Mouse (Mus musculus) myocyte (in vitro differentiated cells): Measurements from ENCODE around the gene Myog.

ENCODE experiments used
- CEBPB ChIP-seq: IDR thresholded peaks from 2 replicates; pipeline ENCODE4 v1.6.1; 2011; ENCODE audit warnings: mild to moderate bottlenecking, moderate library complexity; ENCODE audit not compliant: poor library complexity, insufficient read depth, severe bottlenecking
- E2F4 ChIP-seq: IDR thresholded peaks from one replicate; pipeline ENCODE4 v1.6.1; 2011; ENCODE audit warnings: mild to moderate bottlenecking, control low read depth, moderate library complexity; ENCODE audit not compliant: insufficient read depth
- MAX ChIP-seq: IDR thresholded peaks from one replicate; pipeline ENCODE4 v1.6.1; 2011; ENCODE audit warnings: low read depth, mild to moderate bottlenecking, control low read depth
- POLR2A ChIP-seq: IDR thresholded peaks from one replicate; pipeline ENCODE4 v1.6.1; 2011; ENCODE audit warnings: low read depth, mild to moderate bottlenecking, control low read depth, moderate library complexity; ENCODE audit not compliant: insufficient read length
- POLR2AphosphoS2 ChIP-seq: IDR thresholded peaks from one replicate; pipeline ENCODE4 v1.6.1; 2011; ENCODE audit warnings: low read depth, control low read depth; ENCODE audit not compliant: insufficient read length
- TCF3 ChIP-seq: IDR thresholded peaks from one replicate; pipeline ENCODE4 v1.6.1; 2011; ENCODE audit warnings: low read depth, control low read depth; ENCODE audit not compliant: insufficient read length
- USF1 ChIP-seq: IDR thresholded peaks from one replicate; pipeline ENCODE4 v1.6.1; 2011; ENCODE audit warnings: low read depth, mild to moderate bottlenecking, control low read depth, moderate library complexity

DNA sequence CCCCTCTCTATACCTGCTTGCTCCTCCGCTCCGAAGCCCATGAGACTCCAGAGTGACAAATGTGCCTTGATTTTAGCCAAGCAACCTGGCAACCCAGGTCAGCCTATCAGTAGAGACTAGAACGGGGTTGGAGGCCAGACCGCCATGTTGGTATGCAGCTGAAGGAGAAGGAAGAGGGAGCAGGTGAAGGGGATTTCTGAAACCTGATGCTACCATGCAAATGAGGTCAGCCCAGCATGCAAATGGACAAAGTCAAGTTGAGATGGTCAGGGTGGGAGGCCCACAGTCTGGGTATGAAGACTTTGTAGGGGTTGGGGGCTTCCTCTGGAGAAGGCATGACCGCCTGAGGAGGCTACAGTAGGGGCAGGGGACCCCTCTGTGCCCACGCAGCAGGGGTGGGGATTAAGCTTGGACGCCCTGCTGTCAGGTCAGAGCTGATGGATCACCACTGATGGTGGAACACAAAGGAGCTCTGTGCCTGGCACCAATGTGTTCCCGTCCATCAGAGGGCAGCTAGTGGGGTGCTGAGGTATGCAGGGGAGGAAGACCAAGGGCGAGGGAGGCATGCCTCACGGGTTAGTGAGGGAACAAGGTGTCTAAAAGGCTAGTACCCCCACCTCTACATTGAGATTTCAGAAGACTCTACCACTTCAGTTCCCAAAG is 4.2 kb upstream of the Myog start:
- TF ChIP-seq POLR2A (no peak), E2F4 (no peak), CEBPB (no peak), POLR2AphosphoS2 (no peak), USF1 (no peak), MAX (no peak), TCF3 (no peak)
